In the genomic region with DNA sequence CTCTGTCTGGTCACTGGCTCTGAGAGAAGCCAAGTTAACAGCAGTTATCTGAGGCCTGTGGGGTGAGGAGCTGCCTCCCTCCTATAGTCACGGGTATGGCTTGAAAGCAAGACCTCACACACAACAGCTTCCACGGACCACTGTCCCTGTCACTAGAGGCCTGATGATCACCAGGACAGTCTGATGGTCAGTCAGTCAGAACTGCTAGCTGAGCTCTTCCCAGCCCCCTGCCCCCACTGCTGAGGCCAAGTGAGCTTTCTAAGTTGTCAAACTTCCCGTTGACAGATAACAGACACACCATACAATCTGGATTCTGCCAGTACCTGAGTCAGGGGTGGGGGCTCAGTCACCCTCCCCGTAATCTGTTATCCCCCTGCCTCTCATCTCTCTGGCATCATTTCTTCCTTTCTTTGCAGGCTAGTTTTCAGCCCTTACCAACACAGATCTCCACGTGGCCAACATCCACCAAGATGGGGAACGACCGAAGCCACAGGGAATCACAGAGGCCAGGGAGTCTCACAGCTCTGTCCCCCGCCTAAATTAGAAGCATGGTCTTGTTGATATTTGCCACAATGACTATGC, we compare ENCODE assay signal across 21 mouse cellular contexts.
DNase-seq lines count a peak whose midpoint lies in the region; ATAC-seq and TF ChIP-seq lines count a peak whose summit lies in the region.
"Had no signal": no experiment of that assay in that cellular context is flagged by ENCODE, and none has a peak within 500 bp of the region (broad histone marks: within the 10 kb centered on the region; RNA-seq: fewer than 3 reads in every experiment).

No protein-coding gene starts in this region.

- no peaks in the 10 kb centered on the region for H3K9me3 ChIP-seq in heart, embryonic 12.5 days (replicated peaks)
- no peaks in the 10 kb centered on the region for H3K9me3 ChIP-seq in liver, embryonic 16.5 days (replicated peaks; ENCODE audit: control insufficient read depth, low read length)
- H3K9me3 ChIP-seq: hindbrain, embryonic 13.5 days; kidney, embryonic 15.5 days; lung, embryonic 15.5 days; midbrain, embryonic 12.5 days; neural tube, embryonic 13.5 days; stomach, embryonic 15.5 days had no signal

- 26% methylated on average over 8 of the region's 8 CpGs for WGBS in heart, embryonic 12.5 days
- 80% methylated on average over 8 of the region's 8 CpGs for WGBS in spleen, adult 2 months
- 36% methylated on average over 8 of the region's 8 CpGs for WGBS in liver, embryonic 16.5 days (ENCODE audit: insufficient replicate concordance)

- no peak for ATAC-seq in heart, embryonic 12.5 days (ENCODE audit: insufficient number of reproducible peaks, low FRiP score)
- ATAC-seq in liver, embryonic 16.5 days (ENCODE audit: low read depth) = no peak

- H3K36me3 ChIP-seq in heart, embryonic 12.5 days = no peaks in the 10 kb centered on the region
- no peaks in the 10 kb centered on the region for H3K36me3 ChIP-seq in spleen, adult 2 months (ENCODE audit: control insufficient read depth, insufficient read depth, low read length)
- H3K36me3 ChIP-seq in liver, embryonic 16.5 days (ENCODE audit: control insufficient read depth, insufficient read depth) = no peaks in the 10 kb centered on the region
- H3K36me3 ChIP-seq: hindbrain, embryonic 13.5 days; kidney, embryonic 15.5 days; lung, embryonic 15.5 days; midbrain, embryonic 12.5 days; neural tube, embryonic 13.5 days; stomach, embryonic 15.5 days had no signal

- no peak for TF ChIP-seq CTCF in spleen, adult 2 months (IDR thresholded peaks at IDR 0.05; ENCODE audit: extremely low read depth, insufficient read depth, insufficient read length, insufficient replicate concordance)

- no peak for DNase-seq in heart, postnatal 4 days
- DNase-seq in spleen, adult 2 months (ENCODE audit: low read depth in 1 of 2, low spot score in 2 of 2) = no peak
- no peak for DNase-seq in spleen, adult 12 weeks (ENCODE audit: low spot score)
- DNase-seq in cerebellum, adult 8-10 months = no peak
- no peak for DNase-seq in urinary bladder, postnatal 14 days (ENCODE audit: low spot score)
- DNase-seq: adrenal gland, postnatal 14 days; cerebellum, adult 11 months; cerebellum, postnatal 10 days; gastrocnemius, postnatal 10 days; kidney, adult 18-20 months; kidney, postnatal 25 days; thymus, postnatal 14 days had no signal

- TF ChIP-seq POLR2A in spleen, adult 2 months (IDR thresholded peaks at IDR 0.05; ENCODE audit: low read depth, low read length) = no peak

- H3K27me3 ChIP-seq in heart, embryonic 12.5 days (replicated peaks) = no peaks in the 10 kb centered on the region
- no peaks in the 10 kb centered on the region for H3K27me3 ChIP-seq in spleen, adult 2 months (ENCODE audit: control insufficient read depth, insufficient read depth, low read length)
- no peaks in the 10 kb centered on the region for H3K27me3 ChIP-seq in liver, embryonic 16.5 days (ENCODE audit: control insufficient read depth, insufficient read depth, low read depth, low read length)
- H3K27me3 ChIP-seq: hindbrain, embryonic 13.5 days; kidney, embryonic 15.5 days; lung, embryonic 15.5 days; midbrain, embryonic 12.5 days; neural tube, embryonic 13.5 days; stomach, embryonic 15.5 days had no signal

- peaks cover 50% of the 10 kb centered on the region for H3K4me1 ChIP-seq in heart, embryonic 12.5 days (replicated peaks)
- H3K4me1 ChIP-seq in spleen, adult 2 months (ENCODE audit: control insufficient read depth, insufficient read depth, insufficient read length) = peaks cover 49% of the 10 kb centered on the region; the same call in 1 of the 2 replicates
- peaks cover 54% of the 10 kb centered on the region for H3K4me1 ChIP-seq in liver, embryonic 16.5 days (ENCODE audit: control insufficient read depth, low read depth, low read length)
- H3K4me1 ChIP-seq: lung, embryonic 15.5 days; midbrain, embryonic 12.5 days; neural tube, embryonic 13.5 days had no signal

- no peak overlapping the region for H3K4me2 ChIP-seq in heart, embryonic 12.5 days
- H3K4me2 ChIP-seq in liver, embryonic 16.5 days (ENCODE audit: low read depth, low read length) = no peak overlapping the region
- H3K4me2 ChIP-seq: hindbrain, embryonic 13.5 days; kidney, embryonic 15.5 days; lung, embryonic 15.5 days; midbrain, embryonic 12.5 days; neural tube, embryonic 13.5 days; stomach, embryonic 15.5 days had no signal

- no peak overlapping the region for H3K4me3 ChIP-seq in heart, embryonic 12.5 days
- H3K4me3 ChIP-seq in spleen, adult 2 months (ENCODE audit: extremely low read depth, insufficient read depth, insufficient read length) = no peak overlapping the region
- H3K4me3 ChIP-seq in liver, embryonic 16.5 days (ENCODE audit: low read depth, low read length) = no peak overlapping the region
- H3K4me3 ChIP-seq: erythroblast, embryonic 14.5 days; hindbrain, embryonic 13.5 days; kidney, embryonic 15.5 days; lung, embryonic 15.5 days; midbrain, embryonic 12.5 days; neural tube, embryonic 13.5 days; stomach, embryonic 15.5 days had no signal

- H3K27ac ChIP-seq in heart, embryonic 12.5 days (ENCODE audit: poor library complexity, severe bottlenecking) = peak overlapping the region; percentile 20; the same call in 1 of the 2 replicates
- H3K27ac ChIP-seq in spleen, adult 2 months (ENCODE audit: insufficient read depth, low read length) = peak overlapping the region; percentile 26; the same call in 1 of the 2 replicates
- H3K27ac ChIP-seq in liver, embryonic 16.5 days (ENCODE audit: low read length) = peak overlapping the region; percentile 8; the same call in 1 of the 2 replicates
- H3K27ac ChIP-seq: hindbrain, embryonic 13.5 days; kidney, embryonic 15.5 days; lung, embryonic 15.5 days; midbrain, embryonic 12.5 days; neural tube, embryonic 13.5 days; stomach, embryonic 15.5 days had no signal

- no peak overlapping the region for H3K9ac ChIP-seq in heart, embryonic 12.5 days
- no peak overlapping the region for H3K9ac ChIP-seq in liver, embryonic 16.5 days (ENCODE audit: low read depth, low read length)
- H3K9ac ChIP-seq: hindbrain, embryonic 13.5 days; kidney, embryonic 15.5 days; lung, embryonic 15.5 days; midbrain, embryonic 12.5 days; neural tube, embryonic 13.5 days; stomach, embryonic 15.5 days had no signal
